Mouse (Mus musculus) midbrain, embryonic 11.5 days (tissue): ENCODE measurements around the gene Gm10309. TPM values are rescaled to one million over a fixed set of nuclear protein-coding genes. Genes with fewer than 3 reads are reported as not detected.

Experiments
- ATAC-seq: fragments of 200-750 bp; cut with Nextera tagmentation; 2 replicates; pipeline ENCODE4 v1.8.0; 2017; ENCODE audit warnings: moderate TSS enrichment, moderate library complexity; ENCODE audit not compliant: low FRiP score
- DNase-seq: peaks from one replicate; pipeline ENCODE4 v3.0.0; 2015; ENCODE audit warnings: low spot score; ENCODE audit errors: missing footprints
- H3K27ac ChIP-seq: fragments of 300-500 bp; sonication (generic); 2 replicates; pipeline ENCODE4 v1.5.1; 2014; ENCODE audit warnings: low read depth, low read length
- H3K27me3 ChIP-seq: fragments of 300-500 bp; sonication (generic); 2 replicates; pipeline ENCODE4 v1.6.1; 2014; ENCODE audit warnings: mild to moderate bottlenecking, low read length, moderate library complexity, mixed read lengths; ENCODE audit not compliant: control insufficient read depth, insufficient read depth
- H3K36me3 ChIP-seq: fragments of 300-500 bp; sonication (generic); 2 replicates; pipeline ENCODE4 v1.6.1; 2014; ENCODE audit warnings: mild to moderate bottlenecking, low read length, moderate library complexity, mixed read lengths; ENCODE audit not compliant: control insufficient read depth, insufficient read depth
- H3K4me1 ChIP-seq: fragments of 300-500 bp; sonication (generic); 2 replicates; pipeline ENCODE4 v1.6.1; 2014; ENCODE audit warnings: low read length; ENCODE audit not compliant: control insufficient read depth, insufficient read depth
- H3K4me2 ChIP-seq: fragments of 300-500 bp; sonication (generic); 2 replicates; pipeline ENCODE4 v1.6.1; 2014; ENCODE audit warnings: mild to moderate bottlenecking, moderate library complexity
- H3K4me3 ChIP-seq: fragments of 300-500 bp; sonication (generic); 2 replicates; pipeline ENCODE4 v1.5.1; 2014; ENCODE audit warnings: low read depth, low read length
- H3K9ac ChIP-seq: fragments of 300-500 bp; sonication (generic); 2 replicates; pipeline ENCODE4 v1.6.1; 2014; ENCODE audit warnings: low read length
- H3K9me3 ChIP-seq: fragments of 300-500 bp; sonication (generic); 2 replicates; pipeline ENCODE4 v1.6.1; 2016; ENCODE audit warnings: low read length; ENCODE audit not compliant: control insufficient read depth
- WGBS: fragments of 180-500 bp; shearing (Covaris S2); extraction: QIAGEN DNeasy Blood & Tissue Kit; methylation state at CpG from one replicate; pipeline ENCODE4 v1.1.7; 2014; 5-methylcytosine and 5-hydroxymethylcytosine counted together
- polyA plus RNA-seq: library from polyadenylated mRNA; unstranded; fragments of >200 nt; fragmentation: Nextera tagmentation; extraction: Ambion mirVana; gene quantifications from 2 replicates; pipeline ENCODE4 v1.2.1, GENCODE M21; 2014

Gm10309 gene
- polyA plus RNA-seq, 1 experiment from 2014 or later: not detected

DNA sequence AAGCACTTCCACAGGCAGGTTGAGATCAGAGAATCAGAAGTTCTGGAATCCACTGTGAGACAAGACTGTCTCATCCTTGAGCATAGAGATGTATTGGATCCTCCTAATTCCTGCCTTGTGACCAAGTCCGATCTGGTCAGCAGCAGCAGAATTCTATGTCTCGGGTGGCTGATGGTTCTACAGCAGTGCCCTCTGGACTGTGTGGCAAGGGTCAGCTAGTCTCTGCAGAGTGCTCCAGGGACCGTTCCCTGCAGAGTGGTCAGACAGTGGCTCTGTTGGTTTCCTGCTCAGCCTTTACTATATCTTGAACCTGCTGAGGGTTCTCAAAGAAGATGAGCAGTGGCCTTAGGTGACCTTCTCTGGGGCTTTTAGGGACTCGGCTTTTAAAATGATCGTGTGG lies 17.6 kb upstream of the Gm10309 start:
- H3K27me3 ChIP-seq: no peaks in the 10 kb centered on the region
- no peak overlapping the region for H3K9ac ChIP-seq
- WGBS: 92% methylated on average over 5 of the region's 5 CpGs
- no peak for ATAC-seq
- no peak overlapping the region for H3K4me2 ChIP-seq
- no peak overlapping the region for H3K27ac ChIP-seq
- no peaks in the 10 kb centered on the region for H3K4me1 ChIP-seq
- no peak for DNase-seq
- H3K36me3 ChIP-seq: no peaks in the 10 kb centered on the region
- H3K4me3 ChIP-seq: no peak overlapping the region
- no peaks in the 10 kb centered on the region for H3K9me3 ChIP-seq

GRCm38 (mm10) chr17:86521252-86521651 lies 16.2 kb upstream of the Gm10309 start:
- H3K27ac ChIP-seq: no peak overlapping the region
- no peaks in the 10 kb centered on the region for H3K9me3 ChIP-seq

DNA sequence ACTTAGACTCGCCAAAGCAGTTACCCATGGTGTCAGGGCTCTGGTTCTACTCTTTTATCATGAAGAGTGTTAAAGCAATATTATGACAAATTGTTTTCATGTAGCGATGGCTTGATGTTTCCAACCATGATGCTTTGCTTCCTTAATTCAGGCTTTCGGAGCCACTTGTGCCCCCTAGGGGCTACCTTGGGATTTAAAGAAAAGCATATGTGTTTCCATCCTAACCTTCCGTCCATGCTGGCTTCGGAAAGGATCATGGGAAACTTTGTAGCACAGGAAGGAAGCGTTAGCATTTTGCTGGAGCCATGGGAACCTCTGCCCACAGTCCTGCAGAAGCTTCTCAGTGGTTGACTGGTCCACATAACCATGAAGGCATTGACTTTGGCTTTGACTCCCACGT lies 13.6 kb upstream of the Gm10309 start:
- H3K36me3 ChIP-seq: no peaks in the 10 kb centered on the region
- ATAC-seq (no peak), DNase-seq (no peak)
- H3K27me3 ChIP-seq: no peaks in the 10 kb centered on the region
- H3K9me3 ChIP-seq: no peaks in the 10 kb centered on the region
- H3K4me2 ChIP-seq: no peak overlapping the region
- WGBS: 90% methylated on average over 7 of the region's 7 CpGs
- no peaks in the 10 kb centered on the region for H3K4me1 ChIP-seq
- no peak overlapping the region for H3K27ac ChIP-seq
- H3K4me3 ChIP-seq: no peak overlapping the region
- no peak overlapping the region for H3K9ac ChIP-seq

More at GRCm38 (mm10) chr17:86521252-86521651, 16.2 kb upstream of the Gm10309 start:
- WGBS: 88% methylated on average over 11 of the region's 11 CpGs
- ATAC-seq: no peak
- H3K4me2 ChIP-seq: no peak overlapping the region
- no peaks in the 10 kb centered on the region for H3K36me3 ChIP-seq
- no peak for DNase-seq
- no peak overlapping the region for H3K9ac ChIP-seq
- H3K4me3 ChIP-seq: no peak overlapping the region
- H3K27me3 ChIP-seq: no peaks in the 10 kb centered on the region
- no peaks in the 10 kb centered on the region for H3K4me1 ChIP-seq

GRCm38 (mm10) chr17:86516630-86517029 lies 11.6 kb upstream of the Gm10309 start:
- DNase-seq (no peak), ATAC-seq (no peak)
- Histone ChIP-seq H3K9ac (no peak overlapping the region), H3K9me3 (no peaks in the 10 kb centered on the region), H3K36me3 (no peaks in the 10 kb centered on the region), H3K4me1 (no peaks in the 10 kb centered on the region), H3K4me2 (no peak overlapping the region), H3K27me3 (no peaks in the 10 kb centered on the region), H3K27ac (no peak overlapping the region), H3K4me3 (no peak overlapping the region)
- 88% methylated on average over 5 of the region's 5 CpGs for WGBS

DNA sequence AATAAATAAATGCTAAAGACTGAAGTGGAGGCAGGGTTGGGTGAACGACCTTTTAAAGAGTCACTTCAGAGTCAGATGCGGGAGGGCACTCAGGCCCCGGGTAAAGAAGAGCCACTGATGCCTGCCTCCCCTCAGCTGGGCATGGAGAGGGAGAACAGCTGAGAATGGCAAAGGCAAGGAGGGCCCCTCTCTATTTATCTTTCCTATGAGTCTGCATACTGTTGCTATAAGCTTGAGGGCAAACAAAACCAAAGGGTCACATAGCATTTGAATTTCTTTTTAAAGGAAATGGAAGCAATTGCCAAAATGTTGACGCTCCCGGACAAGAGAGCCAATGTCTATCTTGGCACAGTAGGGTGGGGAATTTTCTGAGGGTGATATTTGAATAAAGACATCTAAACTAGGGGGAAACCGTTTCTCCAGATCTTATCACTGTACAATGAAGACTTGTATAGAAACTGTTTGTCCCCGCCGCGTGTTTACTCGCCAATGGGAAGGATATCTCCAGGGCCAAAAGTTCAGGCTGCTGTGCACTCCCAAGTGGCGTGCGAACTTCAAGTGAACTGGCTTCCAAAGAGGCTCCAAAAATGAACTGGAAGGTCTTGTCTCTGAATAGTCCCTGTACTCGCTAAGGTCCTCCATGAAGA lies 10.1 kb upstream of the Gm10309 start:
- no peak for DNase-seq
- Histone ChIP-seq H3K4me1 (no peaks in the 10 kb centered on the region), H3K9me3 (no peaks in the 10 kb centered on the region), H3K27me3 (no peaks in the 10 kb centered on the region), H3K4me3 (no peak overlapping the region), H3K4me2 (no peak overlapping the region), H3K36me3 (no peaks in the 10 kb centered on the region), H3K27ac (no peak overlapping the region), H3K9ac (no peak overlapping the region)
- WGBS: 90% methylated on average over 13 of the region's 13 CpGs
- no peak for ATAC-seq

GRCm38 (mm10) chr17:86509871-86510270 lies 4.8 kb upstream of the Gm10309 start:
- 90% methylated on average over 5 of the region's 5 CpGs for WGBS
- no peaks in the 10 kb centered on the region for H3K4me1 ChIP-seq
- DNase-seq: no peak

GRCm38 (mm10) chr17:86508212-86508490 lies 3.1 kb upstream of the Gm10309 start:
- H3K27ac ChIP-seq: no peak overlapping the region
- H3K9ac ChIP-seq: no peak overlapping the region
- H3K27me3 ChIP-seq: no peaks in the 10 kb centered on the region
- H3K4me2 ChIP-seq: no peak overlapping the region
- H3K36me3 ChIP-seq: no peaks in the 10 kb centered on the region
- ATAC-seq (no peak), DNase-seq (no peak)
- H3K4me3 ChIP-seq: no peak overlapping the region
- H3K9me3 ChIP-seq: no peaks in the 10 kb centered on the region
- WGBS: 92% methylated on average over 3 of the region's 3 CpGs
- H3K4me1 ChIP-seq: no peaks in the 10 kb centered on the region

More at GRCm38 (mm10) chr17:86509871-86510270, 4.8 kb upstream of the Gm10309 start:
- H3K27ac ChIP-seq: no peak overlapping the region
- H3K27me3 ChIP-seq: no peaks in the 10 kb centered on the region
- H3K4me2 ChIP-seq: no peak overlapping the region
- ATAC-seq: no peak
- H3K36me3 ChIP-seq: no peaks in the 10 kb centered on the region
- no peaks in the 10 kb centered on the region for H3K9me3 ChIP-seq
- H3K4me3 ChIP-seq: no peak overlapping the region
- no peak overlapping the region for H3K9ac ChIP-seq

DNA sequence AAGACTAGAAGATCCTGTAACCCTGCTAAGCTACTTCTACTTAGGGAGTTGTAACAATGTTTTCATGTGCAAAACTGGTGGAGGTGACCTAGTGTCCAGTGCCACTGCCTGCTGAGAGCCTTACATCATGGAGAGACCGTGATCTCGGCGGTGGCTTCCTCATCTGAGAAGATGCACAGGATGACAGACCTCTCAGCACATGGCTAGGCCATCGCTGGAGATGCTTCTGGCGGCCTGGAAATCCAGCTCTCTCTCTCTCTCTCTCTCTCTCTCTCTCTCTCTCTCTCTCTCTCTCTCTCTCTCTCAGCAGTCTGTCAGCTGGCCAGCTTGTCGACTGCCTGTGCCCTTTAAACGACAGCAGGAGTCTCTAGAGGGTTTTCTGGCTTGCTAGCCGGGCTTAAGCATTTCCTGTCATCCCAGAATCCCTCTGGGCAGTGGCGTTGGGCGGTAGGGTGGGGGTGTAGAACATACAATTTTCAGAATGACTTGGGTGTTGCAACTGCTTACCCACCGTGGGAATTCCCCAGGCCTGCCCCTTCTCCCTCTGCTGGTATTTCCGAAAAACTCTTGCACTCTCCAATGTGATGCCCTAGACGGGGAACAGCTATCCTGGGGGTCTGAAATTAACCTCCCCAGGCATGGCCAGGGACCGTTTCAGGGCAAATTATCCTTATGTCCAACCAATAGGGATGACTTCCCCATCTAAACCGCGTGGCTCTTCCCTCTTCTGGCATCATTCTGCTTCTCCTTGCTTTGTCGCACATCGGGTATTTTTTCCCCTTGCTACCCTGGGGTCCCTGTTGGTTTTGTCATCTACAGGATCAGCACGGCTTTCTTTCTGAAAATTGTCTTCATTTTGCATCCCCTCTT lies 2.5 kb upstream of the Gm10309 start:
- H3K36me3 ChIP-seq: no peaks in the 10 kb centered on the region
- no peaks in the 10 kb centered on the region for H3K4me1 ChIP-seq
- no peaks in the 10 kb centered on the region for H3K27me3 ChIP-seq
- H3K4me3 ChIP-seq: no peak overlapping the region
- H3K9ac ChIP-seq: no peak overlapping the region
- H3K4me2 ChIP-seq: no peak overlapping the region
- H3K9me3 ChIP-seq: no peaks in the 10 kb centered on the region
- 73% methylated on average over 19 of the region's 19 CpGs for WGBS
- no peak overlapping the region for H3K27ac ChIP-seq
- ATAC-seq: no peak
- no peak for DNase-seq

GRCm38 (mm10) chr17:86506881-86507280 lies 1.8 kb upstream of the Gm10309 start:
- H3K9ac ChIP-seq: no peak overlapping the region
- DNase-seq (no peak), ATAC-seq (no peak)
- H3K27me3 ChIP-seq: no peaks in the 10 kb centered on the region
- H3K4me2 ChIP-seq: no peak overlapping the region
- H3K36me3 ChIP-seq: no peaks in the 10 kb centered on the region
- no peak overlapping the region for H3K4me3 ChIP-seq
- H3K27ac ChIP-seq: no peak overlapping the region
- no peaks in the 10 kb centered on the region for H3K9me3 ChIP-seq
- 76% methylated on average over 5 of the region's 5 CpGs for WGBS
- no peaks in the 10 kb centered on the region for H3K4me1 ChIP-seq
